Mouse (Mus musculus): Measurements from ENCODE around the gene Bcas3. TPM values are rescaled to one million over a fixed set of nuclear protein-coding genes. Genes with fewer than 3 reads are reported as not detected.

The Bcas3 gene
- polyA plus RNA-seq, 1 experiment from 2014 or later, result 26.5 TPM

- WGBS, result 10% methylated on average over 4 of the region's 4 CpGs
- Histone ChIP-seq H3K27ac (no peak overlapping the region), H3K9me3 (replicated peaks) (no peaks in the 10 kb centered on the region), H3K4me3 (no peak overlapping the region), H3K36me3 (peaks cover 2% of the 10 kb centered on the region; the same call in 1 of the 2 replicates), H3K4me1 (peaks cover 35% of the 10 kb centered on the region), H3K27me3 (ENCODE audit: low read depth, poor library complexity, severe bottlenecking) (no peaks in the 10 kb centered on the region)
- DNase-seq (ENCODE audit: low spot score), result no peak
Measured at GRCm38 (mm10) chr11:85574496-85574895, 221.5 kb downstream of the Bcas3 start.

GRCm38 (mm10) chr11:85577816-85578645, 225.1 kb downstream of the Bcas3 start:
- peaks cover 15% of the 10 kb centered on the region for H3K4me1 ChIP-seq
- WGBS, result 77% methylated on average over 15 of the region's 15 CpGs
- no peak overlapping the region for H3K27ac ChIP-seq
- peaks cover 2% of the 10 kb centered on the region; the same call in 1 of the 2 replicates for H3K36me3 ChIP-seq
- H3K4me3 ChIP-seq, result no peak overlapping the region
- no peak for DNase-seq (ENCODE audit: low spot score)
- H3K27me3 ChIP-seq (ENCODE audit: low read depth, poor library complexity, severe bottlenecking), result no peaks in the 10 kb centered on the region
- H3K9me3 ChIP-seq (replicated peaks), result no peaks in the 10 kb centered on the region

- Histone ChIP-seq H3K4me1 (peaks cover 15% of the 10 kb centered on the region), H3K27ac (peak overlapping the region; percentile 30; the same call in 1 of the 2 replicates), H3K36me3 (no peaks in the 10 kb centered on the region), H3K9me3 (replicated peaks) (no peaks in the 10 kb centered on the region), H3K4me3 (0 out of 2 replicates have a peak overlapping the region, but pooled peaks have one; percentile 6), H3K27me3 (ENCODE audit: low read depth, poor library complexity, severe bottlenecking) (no peaks in the 10 kb centered on the region)
- DNase-seq (ENCODE audit: low spot score), result peak; percentile 44
- 17% methylated on average over 8 of the region's 8 CpGs for WGBS
Measured at GRCm38 (mm10) chr11:85584086-85584485, 231.1 kb downstream of the Bcas3 start.

- H3K9me3 ChIP-seq (replicated peaks), result no peaks in the 10 kb centered on the region
- H3K4me1 ChIP-seq, result no peaks in the 10 kb centered on the region
- H3K27me3 ChIP-seq (ENCODE audit: low read depth, poor library complexity, severe bottlenecking), result no peaks in the 10 kb centered on the region
- H3K36me3 ChIP-seq, result no peaks in the 10 kb centered on the region
- no peak overlapping the region for H3K27ac ChIP-seq
- H3K4me3 ChIP-seq, result no peak overlapping the region
- WGBS, result 88% methylated on average over 3 of the region's 3 CpGs
- DNase-seq (ENCODE audit: low spot score), result no peak
Measured at GRCm38 (mm10) chr11:85593636-85594035, 240.7 kb downstream of the Bcas3 start.

GRCm38 (mm10) chr11:85599251-85599650, 246.3 kb downstream of the Bcas3 start:
- Histone ChIP-seq H3K4me1 (no peaks in the 10 kb centered on the region), H3K9me3 (replicated peaks) (no peaks in the 10 kb centered on the region), H3K4me3 (no peak overlapping the region), H3K36me3 (no peaks in the 10 kb centered on the region), H3K27ac (no peak overlapping the region), H3K27me3 (ENCODE audit: low read depth, poor library complexity, severe bottlenecking) (no peaks in the 10 kb centered on the region)
- no peak for DNase-seq (ENCODE audit: low spot score)

- no peak overlapping the region for H3K27ac ChIP-seq
- DNase-seq (ENCODE audit: low spot score), result no peak
- H3K4me1 ChIP-seq, result no peaks in the 10 kb centered on the region
- no peak overlapping the region for H3K4me3 ChIP-seq
- H3K9me3 ChIP-seq (replicated peaks), result no peaks in the 10 kb centered on the region
- H3K27me3 ChIP-seq (ENCODE audit: low read depth, poor library complexity, severe bottlenecking), result no peaks in the 10 kb centered on the region
- 98% methylated on average over 3 of the region's 3 CpGs for WGBS
- no peaks in the 10 kb centered on the region for H3K36me3 ChIP-seq
Measured at GRCm38 (mm10) chr11:85603546-85604322, 250.8 kb downstream of the Bcas3 start.

GRCm38 (mm10) chr11:85609303-85609940, 256.5 kb downstream of the Bcas3 start:
- H3K27ac ChIP-seq, result no peak overlapping the region
- H3K4me3 ChIP-seq, result no peak overlapping the region
- no peaks in the 10 kb centered on the region for H3K36me3 ChIP-seq
- no peaks in the 10 kb centered on the region for H3K9me3 ChIP-seq (replicated peaks)
- 74% methylated on average over 5 of the region's 5 CpGs for WGBS
- peaks cover 3% of the 10 kb centered on the region; the same call in 1 of the 2 replicates for H3K4me1 ChIP-seq
- no peak for DNase-seq (ENCODE audit: low spot score)
- peaks cover 21% of the 10 kb centered on the region for H3K27me3 ChIP-seq (ENCODE audit: low read depth, poor library complexity, severe bottlenecking)

GRCm38 (mm10) chr11:85613035-85613434, 260.1 kb downstream of the Bcas3 start:
- no peak overlapping the region for H3K4me3 ChIP-seq
- H3K9me3 ChIP-seq (replicated peaks), result no peaks in the 10 kb centered on the region
- 78% methylated on average over 5 of the region's 5 CpGs for WGBS
- DNase-seq (ENCODE audit: low spot score), result no peak
- peaks cover 49% of the 10 kb centered on the region for H3K27me3 ChIP-seq (ENCODE audit: low read depth, poor library complexity, severe bottlenecking)
- H3K36me3 ChIP-seq, result no peaks in the 10 kb centered on the region
- H3K27ac ChIP-seq, result no peak overlapping the region
- peaks cover 24% of the 10 kb centered on the region for H3K4me1 ChIP-seq

GRCm38 (mm10) chr11:85613586-85613985, 260.6 kb downstream of the Bcas3 start:
- Histone ChIP-seq H3K36me3 (no peaks in the 10 kb centered on the region), H3K9me3 (replicated peaks) (no peaks in the 10 kb centered on the region), H3K4me3 (no peak overlapping the region), H3K4me1 (peaks cover 26% of the 10 kb centered on the region), H3K27ac (no peak overlapping the region), H3K27me3 (ENCODE audit: low read depth, poor library complexity, severe bottlenecking) (peaks cover 49% of the 10 kb centered on the region)
- DNase-seq (ENCODE audit: low spot score), result no peak
- 70% methylated on average over 3 of the region's 3 CpGs for WGBS

- peaks cover 47% of the 10 kb centered on the region for H3K27me3 ChIP-seq (ENCODE audit: low read depth, poor library complexity, severe bottlenecking)
- peaks cover 34% of the 10 kb centered on the region for H3K4me1 ChIP-seq
- no peaks in the 10 kb centered on the region for H3K9me3 ChIP-seq (replicated peaks)
- no peak overlapping the region for H3K27ac ChIP-seq
- 73% methylated on average over 7 of the region's 7 CpGs for WGBS
- no peak for DNase-seq (ENCODE audit: low spot score)
- H3K36me3 ChIP-seq, result no peaks in the 10 kb centered on the region
- no peak overlapping the region for H3K4me3 ChIP-seq
Measured at GRCm38 (mm10) chr11:85614431-85614830, 261.5 kb downstream of the Bcas3 start.

- WGBS, result 53% methylated on average over 7 of the region's 7 CpGs
Measured at GRCm38 (mm10) chr11:85615421-85615820, 262.5 kb downstream of the Bcas3 start.

GRCm38 (mm10) chr11:85621486-85621885, 268.5 kb downstream of the Bcas3 start:
- 42% methylated on average over 2 of the region's 2 CpGs for WGBS

More at GRCm38 (mm10) chr11:85615421-85615820, 262.5 kb downstream of the Bcas3 start:
- Histone ChIP-seq H3K27me3 (ENCODE audit: low read depth, poor library complexity, severe bottlenecking) (peaks cover 46% of the 10 kb centered on the region), H3K4me3 (no peak overlapping the region), H3K27ac (peak overlapping the region; percentile 67), H3K36me3 (no peaks in the 10 kb centered on the region), H3K4me1 (peaks cover 37% of the 10 kb centered on the region), H3K9me3 (replicated peaks) (no peaks in the 10 kb centered on the region)
- peak; percentile 33 for DNase-seq (ENCODE audit: low spot score)

More at GRCm38 (mm10) chr11:85621486-85621885, 268.5 kb downstream of the Bcas3 start:
- peaks cover 76% of the 10 kb centered on the region for H3K27me3 ChIP-seq (ENCODE audit: low read depth, poor library complexity, severe bottlenecking)
- H3K27ac ChIP-seq, result no peak overlapping the region
- no peak for DNase-seq (ENCODE audit: low spot score)
- H3K4me3 ChIP-seq, result no peak overlapping the region
- peaks cover 44% of the 10 kb centered on the region for H3K4me1 ChIP-seq
- H3K9me3 ChIP-seq (replicated peaks), result no peaks in the 10 kb centered on the region
- no peaks in the 10 kb centered on the region for H3K36me3 ChIP-seq

Measured in limb, embryonic 10.5 days (tissue).